In the genomic region with DNA sequence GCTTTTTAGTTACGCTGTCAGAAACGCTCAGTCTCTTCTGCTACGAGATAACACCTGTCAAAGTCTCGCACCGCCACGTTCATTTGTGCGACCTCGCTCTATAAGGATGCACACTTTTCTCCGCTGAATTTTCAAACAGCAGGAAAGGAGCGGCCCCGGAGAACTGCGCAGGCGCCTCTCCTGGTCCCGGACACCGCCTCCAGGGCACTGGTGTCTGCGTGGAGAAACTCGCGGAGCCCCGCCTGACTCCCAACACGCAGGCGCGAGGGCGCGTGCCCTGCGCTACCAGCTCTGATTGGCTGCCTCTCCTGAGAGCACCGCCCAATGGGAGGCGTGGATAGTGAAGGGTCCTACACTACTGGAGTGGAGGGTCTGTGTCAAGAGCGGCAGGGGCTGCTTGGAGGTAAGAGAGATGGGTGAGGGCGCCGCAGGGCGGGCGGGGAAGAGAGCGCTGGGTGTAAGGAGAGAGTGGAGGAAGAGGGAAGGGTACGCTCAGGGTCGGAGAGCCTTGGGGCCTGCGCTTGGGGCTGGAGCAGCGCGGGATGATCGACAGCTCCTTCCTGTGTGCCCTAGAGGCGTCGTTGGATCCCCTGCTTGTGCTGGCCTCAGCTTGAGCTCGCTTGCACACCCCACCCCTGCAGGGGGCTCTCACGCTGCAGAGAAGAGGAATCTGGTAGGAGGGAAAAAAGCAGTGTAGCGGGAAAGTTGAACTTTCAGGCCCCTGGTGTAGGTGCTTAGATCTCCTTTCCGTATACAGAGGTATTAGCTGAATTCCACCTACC, we compare ENCODE assay signal across 7 mouse cellular contexts. TPM values are rescaled to one million over a fixed set of nuclear protein-coding genes. Genes with fewer than 3 reads are reported as not detected.
DNase-seq lines count a peak whose midpoint lies in the region; ATAC-seq and TF ChIP-seq lines count a peak whose summit lies in the region.

A gene (plus strand): TSS at position 324 of the 782 bp plus-strand sequence.

- ATAC-seq in embryonic facial prominence, embryonic 12.5 days (ENCODE audit: insufficient number of reproducible peaks, insufficient read depth, low FRiP score, low TSS enrichment): peak; percentile 96
- peak; percentile 96 for ATAC-seq in limb, embryonic 12.5 days (ENCODE audit: insufficient number of reproducible peaks, insufficient read depth, low FRiP score, low TSS enrichment, low read depth)
- peak; percentile 95 for ATAC-seq in midbrain, embryonic 15.5 days (replicated peaks)

- H3K4me1 ChIP-seq in embryonic facial prominence, embryonic 12.5 days: peaks cover 26% of the 10 kb centered on the region
- peaks cover 13% of the 10 kb centered on the region for H3K4me1 ChIP-seq in kidney, adult 2 months (ENCODE audit: control insufficient read depth, insufficient read depth, low read length)
- peaks cover 27% of the 10 kb centered on the region for H3K4me1 ChIP-seq in limb, embryonic 12.5 days (replicated peaks)
- peaks cover 36% of the 10 kb centered on the region for H3K4me1 ChIP-seq in midbrain, embryonic 15.5 days
- H3K4me1 ChIP-seq in spleen, adult 2 months (ENCODE audit: control insufficient read depth, insufficient read depth, insufficient read length): peaks cover 22% of the 10 kb centered on the region; the same call in 1 of the 2 replicates

- H3K4me3 ChIP-seq in embryonic facial prominence, embryonic 12.5 days: peak within 1 kb of the TSS; percentile 72
- H3K4me3 ChIP-seq in kidney, adult 2 months (ENCODE audit: insufficient read depth, low read depth, low read length): peak within 1 kb of the TSS; percentile 88
- peak within 1 kb of the TSS; percentile 71 for H3K4me3 ChIP-seq in limb, embryonic 12.5 days (replicated peaks)
- peak within 1 kb of the TSS; percentile 59 for H3K4me3 ChIP-seq in midbrain, embryonic 15.5 days
- peak within 1 kb of the TSS; percentile 76 for H3K4me3 ChIP-seq in spleen, adult 2 months (ENCODE audit: extremely low read depth, insufficient read depth, insufficient read length)

- under 1% methylated on average over 45 of the region's 45 CpGs for WGBS in embryonic facial prominence, embryonic 12.5 days
- WGBS in kidney, adult 2 months: under 1% methylated on average over 45 of the region's 45 CpGs
- under 1% methylated on average over 45 of the region's 45 CpGs for WGBS in limb, embryonic 12.5 days
- WGBS in midbrain, embryonic 15.5 days: under 1% methylated on average over 44 of the region's 45 CpGs
- WGBS in spleen, adult 2 months: under 1% methylated on average over 44 of the region's 45 CpGs

- peak within 1 kb of the TSS; percentile 91 for H3K27ac ChIP-seq in embryonic facial prominence, embryonic 12.5 days
- peak within 1 kb of the TSS; percentile 76 for H3K27ac ChIP-seq in kidney, adult 2 months (ENCODE audit: insufficient read depth, low read depth, low read length)
- H3K27ac ChIP-seq in limb, embryonic 12.5 days: peak within 1 kb of the TSS; percentile 84
- peak within 1 kb of the TSS; percentile 85 for H3K27ac ChIP-seq in midbrain, embryonic 15.5 days
- peak within 1 kb of the TSS; percentile 61 for H3K27ac ChIP-seq in spleen, adult 2 months (ENCODE audit: insufficient read depth, low read length)

- H3K9me3 ChIP-seq in embryonic facial prominence, embryonic 12.5 days: no peaks in the 10 kb centered on the region
- H3K9me3 ChIP-seq in limb, embryonic 12.5 days: no peaks in the 10 kb centered on the region
- no peaks in the 10 kb centered on the region for H3K9me3 ChIP-seq in midbrain, embryonic 15.5 days

- H3K36me3 ChIP-seq in embryonic facial prominence, embryonic 12.5 days: peaks cover 32% of the 10 kb centered on the region
- H3K36me3 ChIP-seq in kidney, adult 2 months (ENCODE audit: control insufficient read depth, insufficient read depth, low read length): no peaks in the 10 kb centered on the region
- H3K36me3 ChIP-seq in limb, embryonic 12.5 days: peaks cover 44% of the 10 kb centered on the region
- peaks cover 16% of the 10 kb centered on the region for H3K36me3 ChIP-seq in midbrain, embryonic 15.5 days (replicated peaks)
- H3K36me3 ChIP-seq in spleen, adult 2 months (ENCODE audit: control insufficient read depth, insufficient read depth, low read length): peaks cover 22% of the 10 kb centered on the region

- DNase-seq in adrenal gland, postnatal 25 days: peak; percentile 98
- DNase-seq in heart, adult 18-20 months: peak; percentile 98 to 99
- peak; percentile 99 for DNase-seq in kidney, adult 2 months
- peak; percentile 87 to 97 for DNase-seq in spleen, adult 2 months (ENCODE audit: low read depth in 1 of 2, low spot score in 2 of 2)

- no peaks in the 10 kb centered on the region for H3K27me3 ChIP-seq in embryonic facial prominence, embryonic 12.5 days
- H3K27me3 ChIP-seq in kidney, adult 2 months (replicated peaks; ENCODE audit: control insufficient read depth, insufficient read depth, low read length): no peaks in the 10 kb centered on the region
- H3K27me3 ChIP-seq in limb, embryonic 12.5 days: no peaks in the 10 kb centered on the region
- H3K27me3 ChIP-seq in midbrain, embryonic 15.5 days (replicated peaks): no peaks in the 10 kb centered on the region
- no peaks in the 10 kb centered on the region for H3K27me3 ChIP-seq in spleen, adult 2 months (ENCODE audit: control insufficient read depth, insufficient read depth, low read length)

- TF ChIP-seq CTCF in kidney, adult 2 months (conservative IDR thresholded peaks at IDR 0.05; ENCODE audit: insufficient read depth, insufficient read length, low read depth, low read length): no peak
- no peak for TF ChIP-seq CTCF in spleen, adult 2 months (IDR thresholded peaks at IDR 0.05; ENCODE audit: extremely low read depth, insufficient read depth, insufficient read length, insufficient replicate concordance)

- peak within 1 kb of the TSS; percentile 87 for H3K4me2 ChIP-seq in embryonic facial prominence, embryonic 12.5 days (replicated peaks)
- H3K4me2 ChIP-seq in limb, embryonic 12.5 days: peak within 1 kb of the TSS; percentile 92
- H3K4me2 ChIP-seq in midbrain, embryonic 15.5 days: peak within 1 kb of the TSS; percentile 90

- H3K9ac ChIP-seq in embryonic facial prominence, embryonic 12.5 days: peak within 1 kb of the TSS; percentile 78
- peak within 1 kb of the TSS; percentile 71 for H3K9ac ChIP-seq in limb, embryonic 12.5 days (replicated peaks)
- H3K9ac ChIP-seq in midbrain, embryonic 15.5 days: peak within 1 kb of the TSS; percentile 63

- TF ChIP-seq POLR2A in kidney, adult 2 months (IDR thresholded peaks at IDR 0.05; ENCODE audit: low read depth, low read length): no peak
- no peak; the same call in 1 of the 2 replicates for TF ChIP-seq POLR2A in spleen, adult 2 months (IDR thresholded peaks at IDR 0.05; ENCODE audit: low read depth, low read length)

RNA-seq across cellular contexts. Expression of the gene that starts here (rescaled TPM):
- total RNA-seq in adrenal gland, postnatal 25 days (2021): 14.6 and 16.0 TPM in 2 replicates
- 2.9 and 3.0 TPM in 2 replicates for polyA plus RNA-seq in embryonic facial prominence, embryonic 12.5 days (2016; fragmentation: Nextera tagmentation; extraction: Ambion mirVana)
- total RNA-seq in heart, adult 18-20 months (2021): 1 to 10 TPM; 6.3 to 7.4 TPM
- polyA plus RNA-seq in kidney, adult 2 months (2012; rRNA removed): 8.9 and 10.8 TPM in 2 replicates
- polyA plus RNA-seq in limb, embryonic 12.5 days (2016; fragmentation: Nextera tagmentation; extraction: Ambion mirVana): 3.1 and 3.4 TPM in 2 replicates
- polyA plus RNA-seq in midbrain, embryonic 15.5 days (2015; fragmentation: Nextera tagmentation; extraction: Ambion mirVana): 1.8 and 1.9 TPM in 2 replicates
- polyA plus RNA-seq in spleen, adult 2 months (2012; rRNA removed): 14.4 and 16.4 TPM in 2 replicates

Comparison
In these comparisons a context has a peak if more than half of its experiments do, and no peak if none do; other contexts are left out.
1. Peak in every context shown above with its lines: DNase-seq, ATAC-seq, H3K4me3 ChIP-seq and H3K27ac ChIP-seq.